Mouse (Mus musculus) embryonic facial prominence, embryonic 11.5 days (tissue): ENCODE results near the gene Alk. TPM values are rescaled to one million over a fixed set of nuclear protein-coding genes. Genes with fewer than 3 reads are reported as not detected.
"Not testable (repeated sequence)": the region's sequence is repeated elsewhere in the genome, so short reads cannot be mapped to it uniquely, and the experiment has no call there.

Experiments used
- ATAC-seq: fragments of 200-750 bp; cut with Nextera tagmentation; replicated peaks from 2 replicates; pipeline ENCODE4 v1.8.0; 2017; ENCODE audit warnings: low read depth; ENCODE audit not compliant: insufficient number of reproducible peaks, low FRiP score, low TSS enrichment
- DNase-seq: peaks from one replicate; pipeline ENCODE4 v3.0.0-alpha.2; 2015; ENCODE audit warnings: low spot score
- H3K27ac ChIP-seq: fragments of 300-500 bp; sonication (generic); replicated peaks from 2 replicates; pipeline ENCODE4 v1.5.1; 2014; ENCODE audit warnings: mild to moderate bottlenecking, low read depth, low read length, control low read depth
- H3K27me3 ChIP-seq: fragments of 300-500 bp; sonication (generic); 2 replicates; pipeline ENCODE4 v1.6.1; 2014; ENCODE audit warnings: mild to moderate bottlenecking, low read length, moderate library complexity, mixed read lengths; ENCODE audit not compliant: control insufficient read depth, insufficient read depth
- H3K36me3 ChIP-seq: fragments of 300-500 bp; sonication (generic); replicated peaks from 2 replicates; pipeline ENCODE4 v1.6.1; 2014; ENCODE audit warnings: low read depth, mild to moderate bottlenecking, low read length, moderate library complexity, mixed read lengths; ENCODE audit not compliant: control insufficient read depth, insufficient read depth
- H3K4me1 ChIP-seq: fragments of 300-500 bp; sonication (generic); 2 replicates; pipeline ENCODE4 v1.6.1; 2014; ENCODE audit warnings: low read length, mixed read lengths; ENCODE audit not compliant: control insufficient read depth, insufficient read depth
- H3K4me2 ChIP-seq: fragments of 300-500 bp; sonication (generic); 2 replicates; pipeline ENCODE4 v1.6.1; 2014; ENCODE audit warnings: low read depth, mild to moderate bottlenecking, control low read depth, low read length, moderate library complexity
- H3K4me3 ChIP-seq: fragments of 300-500 bp; sonication (generic); 2 replicates; pipeline ENCODE4 v1.5.1; 2014; ENCODE audit warnings: low read depth, low read length, control low read depth
- H3K9ac ChIP-seq: fragments of 300-500 bp; sonication (generic); replicated peaks from 2 replicates; pipeline ENCODE4 v1.6.1; 2014; ENCODE audit warnings: mild to moderate bottlenecking, control low read depth, low read length
- H3K9me3 ChIP-seq: fragments of 300-500 bp; sonication (generic); replicated peaks from 2 replicates; pipeline ENCODE4 v1.6.1; 2016; ENCODE audit warnings: mild to moderate bottlenecking, low read length, inconsistent platforms, mixed read lengths; ENCODE audit not compliant: control insufficient read depth
- WGBS: fragments of 180-500 bp; shearing (Covaris S2); extraction: QIAGEN DNeasy Blood & Tissue Kit; methylation state at CpG from one replicate; pipeline ENCODE4 v1.1.7; 2014; 5-methylcytosine and 5-hydroxymethylcytosine counted together
- polyA plus RNA-seq: library from polyadenylated mRNA; unstranded; fragments of >200 nt; fragmentation: Nextera tagmentation; extraction: Ambion mirVana; gene quantifications from 2 replicates; pipeline ENCODE4 v1.2.1, GENCODE M21; 2014

Alk gene
- polyA plus RNA-seq, 1 experiment from 2014 or later: 0.38 TPM

DNA sequence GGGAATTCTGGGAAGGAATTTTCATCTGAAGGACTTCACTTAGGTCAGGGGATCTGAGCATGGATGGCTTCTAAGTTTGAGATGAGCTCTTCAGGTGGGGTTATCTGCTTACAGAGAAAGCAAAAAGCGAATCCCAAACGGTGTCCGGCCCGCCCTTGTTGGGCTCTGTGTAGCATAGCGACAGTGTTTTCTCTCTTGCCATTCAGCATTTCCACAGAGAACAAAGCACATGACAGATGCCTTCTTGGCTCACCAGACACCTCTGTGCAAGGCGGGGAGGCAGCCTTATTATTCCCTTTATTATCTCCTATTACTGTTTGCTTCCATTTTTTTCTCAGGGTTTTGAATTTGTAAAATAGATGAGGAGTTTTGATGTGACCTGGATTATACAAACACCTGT, 99.8 kb downstream of the Alk start:
- H3K36me3 ChIP-seq: no peaks in the 10 kb centered on the region
- no peaks in the 10 kb centered on the region for H3K4me1 ChIP-seq
- WGBS: 86% methylated on average over 6 of the region's 6 CpGs
- no peaks in the 10 kb centered on the region for H3K9me3 ChIP-seq
- H3K9ac ChIP-seq: no peak overlapping the region
- H3K27ac ChIP-seq: no peak overlapping the region
- no peak for ATAC-seq
- H3K4me3 ChIP-seq: no peak overlapping the region
- DNase-seq: no peak
- no peak overlapping the region for H3K4me2 ChIP-seq
- no peaks in the 10 kb centered on the region for H3K27me3 ChIP-seq

DNA sequence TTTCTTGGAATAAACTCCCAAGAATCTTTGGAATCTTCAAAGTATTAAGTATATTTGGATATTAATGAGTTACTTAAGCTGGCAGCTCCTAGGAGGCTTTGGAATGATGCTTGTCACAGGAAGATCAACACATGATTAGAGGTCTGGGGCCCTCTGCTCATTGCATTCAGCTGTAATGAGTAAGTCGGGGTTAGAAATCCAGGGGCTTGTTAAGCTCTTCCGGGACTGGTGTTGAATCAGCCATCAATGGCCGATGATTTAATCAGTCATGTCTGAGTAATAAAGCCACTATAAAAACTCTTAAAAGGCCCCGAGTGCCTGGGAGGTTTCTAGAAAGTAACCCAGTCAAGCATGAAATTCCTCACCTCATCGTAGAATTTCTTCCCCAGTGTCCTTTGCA, 109.0 kb downstream of the Alk start:
- Histone ChIP-seq H3K27me3 (no peaks in the 10 kb centered on the region), H3K4me2 (no peak overlapping the region), H3K27ac (no peak overlapping the region), H3K4me3 (no peak overlapping the region), H3K4me1 (no peaks in the 10 kb centered on the region), H3K36me3 (no peaks in the 10 kb centered on the region), H3K9me3 (no peaks in the 10 kb centered on the region), H3K9ac (no peak overlapping the region)
- WGBS: 77% methylated on average over 5 of the region's 5 CpGs
- DNase-seq (no peak), ATAC-seq (no peak)

DNA sequence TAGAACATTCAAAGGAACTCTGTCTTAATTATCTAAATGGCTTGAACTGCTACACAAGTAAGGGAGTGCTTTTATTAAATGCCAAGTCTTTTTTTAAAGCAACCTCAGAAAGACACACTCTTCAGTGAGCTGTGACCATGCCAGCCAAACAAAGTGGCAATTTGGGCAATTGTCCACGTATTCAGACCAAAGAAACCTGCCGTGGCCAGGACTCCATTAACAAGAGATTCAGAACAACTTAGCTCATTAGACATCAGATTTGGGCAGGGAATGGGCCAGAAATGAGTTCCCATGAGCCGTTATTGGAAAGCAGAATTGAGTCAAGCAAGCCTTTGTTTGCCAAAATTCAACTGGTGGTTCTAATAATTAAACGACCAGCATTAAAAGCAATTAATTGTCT, 118.8 kb downstream of the Alk start:
- DNase-seq (no peak), ATAC-seq (no peak)
- Histone ChIP-seq H3K36me3 (no peaks in the 10 kb centered on the region), H3K27me3 (no peaks in the 10 kb centered on the region), H3K4me3 (no peak overlapping the region), H3K4me1 (no peaks in the 10 kb centered on the region), H3K9me3 (no peaks in the 10 kb centered on the region), H3K4me2 (no peak overlapping the region), H3K27ac (no peak overlapping the region), H3K9ac (no peak overlapping the region)
- 80% methylated on average over 4 of the region's 4 CpGs for WGBS

DNA sequence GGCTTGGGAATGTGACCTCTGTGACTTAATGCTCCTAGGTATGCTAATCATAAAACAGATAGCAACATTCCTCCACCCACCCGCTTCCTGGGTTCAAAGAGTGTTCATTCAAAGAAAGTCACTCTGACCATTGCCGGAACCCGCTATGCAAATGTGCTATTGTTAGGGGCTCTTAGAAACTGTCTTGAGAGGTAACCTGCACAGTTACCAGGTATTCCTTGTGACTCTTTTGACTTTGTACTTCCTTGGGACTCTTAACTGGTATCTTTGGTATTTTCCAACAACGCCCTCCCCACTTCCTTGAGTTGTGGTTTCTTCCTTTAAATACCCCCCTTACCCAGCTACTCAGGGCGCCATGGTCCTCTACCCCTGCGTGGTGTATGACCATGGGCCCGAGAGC, 125.2 kb downstream of the Alk start:
- DNase-seq, ATAC-seq, H3K4me2 ChIP-seq, H3K4me3 ChIP-seq, H3K27me3 ChIP-seq, H3K27ac ChIP-seq, H3K36me3 ChIP-seq, H3K4me1 ChIP-seq, H3K9me3 ChIP-seq, H3K9ac ChIP-seq: not testable (repeated sequence)
- whole genome bisulfite sequencing: 91% methylated on average over 7 of the region's 7 CpGs

DNA sequence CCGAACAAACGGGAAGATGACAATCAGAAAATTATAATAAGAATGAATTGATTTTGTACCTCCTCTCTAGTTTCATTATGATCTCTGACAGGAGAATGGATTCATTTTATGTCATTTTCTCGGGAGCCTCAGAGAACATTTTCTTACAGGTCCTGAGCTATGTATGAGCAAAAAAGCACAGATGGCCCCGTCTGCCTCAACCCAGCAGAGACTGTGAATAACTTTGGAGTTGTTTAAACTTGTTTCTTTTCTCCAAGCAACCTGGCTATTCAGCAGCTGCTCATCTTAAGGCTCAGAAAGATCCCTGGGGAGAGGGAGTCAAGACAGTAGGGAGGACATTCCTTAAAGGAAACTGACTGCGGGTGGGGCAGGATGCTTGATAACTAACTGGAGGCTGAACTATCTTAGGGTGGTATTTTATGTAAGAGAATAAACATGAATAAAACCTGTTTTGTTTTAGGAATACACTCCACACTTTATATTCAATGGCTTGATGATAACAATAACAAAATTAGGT, 126.5 kb downstream of the Alk start:
- no peaks in the 10 kb centered on the region for H3K36me3 ChIP-seq
- H3K4me2 ChIP-seq: no peak overlapping the region
- WGBS: 54% methylated on average over 5 of the region's 5 CpGs
- H3K9me3 ChIP-seq: no peaks in the 10 kb centered on the region
- H3K4me3 ChIP-seq: no peak overlapping the region
- DNase-seq (no peak), ATAC-seq (no peak)
- H3K27ac ChIP-seq: no peak overlapping the region
- no peaks in the 10 kb centered on the region for H3K27me3 ChIP-seq
- no peaks in the 10 kb centered on the region for H3K4me1 ChIP-seq
- H3K9ac ChIP-seq: no peak overlapping the region

DNA sequence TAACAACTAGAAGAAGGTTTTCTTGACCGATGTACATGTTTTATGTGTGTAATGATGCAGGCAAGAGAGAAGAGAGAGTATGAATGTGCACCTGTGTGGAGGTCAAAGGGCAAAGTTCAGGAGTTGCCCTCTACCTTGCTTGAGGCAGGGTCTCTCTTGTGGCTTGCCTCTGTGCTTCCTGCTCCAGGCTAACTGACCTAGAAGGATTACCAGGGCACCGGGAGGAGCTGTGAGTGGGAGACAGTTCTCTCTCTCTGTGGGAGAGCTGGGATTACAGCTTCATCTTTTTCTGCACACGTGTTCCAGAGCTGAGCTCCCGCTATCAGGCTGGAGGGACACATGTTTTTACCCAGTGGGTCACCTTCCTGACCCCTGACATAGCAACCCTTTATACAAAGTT, 127.5 kb downstream of the Alk start:
- H3K9ac ChIP-seq: no peak overlapping the region
- H3K4me2 ChIP-seq: no peak overlapping the region
- no peak for ATAC-seq
- no peak for DNase-seq
- no peaks in the 10 kb centered on the region for H3K4me1 ChIP-seq
- H3K27me3 ChIP-seq: no peaks in the 10 kb centered on the region
- no peak overlapping the region for H3K27ac ChIP-seq
- no peaks in the 10 kb centered on the region for H3K9me3 ChIP-seq
- no peak overlapping the region for H3K4me3 ChIP-seq
- 32% methylated on average over 4 of the region's 4 CpGs for WGBS
- H3K36me3 ChIP-seq: no peaks in the 10 kb centered on the region

DNA sequence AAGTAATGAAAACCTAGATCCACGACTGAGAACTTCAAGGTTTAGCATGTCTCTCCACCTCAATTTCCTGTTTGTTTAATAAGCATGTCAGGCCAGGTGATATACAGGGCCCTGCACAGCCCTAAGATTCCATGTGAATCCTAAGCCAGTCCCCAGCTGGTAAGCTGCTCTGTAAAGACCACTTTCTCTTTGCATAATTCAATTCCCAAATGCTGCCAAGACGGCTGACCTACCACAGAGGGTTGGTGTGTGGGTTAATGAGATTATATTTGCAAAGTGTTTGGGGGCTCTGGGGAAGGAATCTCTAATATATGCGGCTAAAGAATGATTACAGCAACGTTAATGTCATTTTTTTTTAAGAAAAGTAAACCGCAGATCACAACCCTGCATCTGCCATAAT, 130.3 kb downstream of the Alk start:
- no peak overlapping the region for H3K4me2 ChIP-seq
- no peaks in the 10 kb centered on the region for H3K27me3 ChIP-seq
- H3K4me3 ChIP-seq: no peak overlapping the region
- H3K4me1 ChIP-seq: no peaks in the 10 kb centered on the region
- no peaks in the 10 kb centered on the region for H3K9me3 ChIP-seq
- ATAC-seq (no peak), DNase-seq (no peak)
- no peak overlapping the region for H3K27ac ChIP-seq
- H3K9ac ChIP-seq: no peak overlapping the region
- WGBS: 58% methylated on average over 5 of the region's 5 CpGs
- no peaks in the 10 kb centered on the region for H3K36me3 ChIP-seq

DNA sequence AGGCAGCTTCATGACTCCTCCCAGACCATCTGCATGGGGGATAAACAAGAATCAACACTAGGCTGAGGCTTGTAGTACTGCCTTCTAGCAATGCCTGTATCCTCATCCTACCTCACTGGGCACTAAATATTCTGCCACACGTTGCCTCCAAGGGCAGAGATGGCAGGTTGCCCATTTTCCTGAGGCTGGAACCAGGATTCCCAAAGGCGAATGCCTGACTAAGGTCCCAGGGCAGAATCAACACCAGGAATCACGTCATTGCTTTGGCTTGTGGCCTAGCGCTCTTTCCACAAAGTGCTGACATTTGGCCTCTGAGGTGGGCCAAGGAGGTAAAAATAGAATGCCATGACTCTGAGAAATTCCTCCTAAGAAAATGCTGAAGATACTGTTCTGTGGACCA, 155.9 kb downstream of the Alk start:
- H3K4me3 ChIP-seq: no peak overlapping the region
- H3K9ac ChIP-seq: no peak overlapping the region
- ATAC-seq: no peak
- H3K4me1 ChIP-seq: no peaks in the 10 kb centered on the region
- H3K27ac ChIP-seq: no peak overlapping the region
- 83% methylated on average over 4 of the region's 4 CpGs for WGBS
- no peak for DNase-seq
- no peaks in the 10 kb centered on the region for H3K36me3 ChIP-seq
- H3K9me3 ChIP-seq: no peaks in the 10 kb centered on the region
- no peaks in the 10 kb centered on the region for H3K27me3 ChIP-seq
- H3K4me2 ChIP-seq: no peak overlapping the region
